Mouse (Mus musculus) hematopoietic stem cell, adult 5-6 weeks (primary cell): ENCODE measurements around the gene Osbpl9. TPM values are rescaled to one million over a fixed set of nuclear protein-coding genes. Genes with fewer than 3 reads are reported as not detected.
A peak's percentile ranks its signal among the peaks of the same experiment; 100 is the strongest.

Experiments used
- ATAC-seq, 2 experiments: fragments of 125-278 bp in 1 of 2; replicated peaks in 1 of 2; 2 replicates each; pipeline ENCODE4 v1.8.0; 2016 to 2017; ENCODE audit warnings: inconsistent platforms in 2 of 2, mild to moderate bottlenecking in 2 of 2, moderate number of reproducible peaks in 2 of 2, low read depth in 1 of 2, moderate TSS enrichment in 1 of 2; ENCODE audit not compliant: low FRiP score in 2 of 2, poor library complexity in 2 of 2, severe bottlenecking in 2 of 2, insufficient read depth in 1 of 2, low TSS enrichment in 1 of 2
- total RNA-seq: library from RNA; stranded (forward); fragments of 172-1452, 232-1000 nt; gene quantifications from 2 replicates; pipeline ENCODE4 v1.2.3, GENCODE M21; 2017

The Osbpl9 gene
- total RNA-seq, 1 experiment from 2014 or later, result 124 TPM

DNA sequence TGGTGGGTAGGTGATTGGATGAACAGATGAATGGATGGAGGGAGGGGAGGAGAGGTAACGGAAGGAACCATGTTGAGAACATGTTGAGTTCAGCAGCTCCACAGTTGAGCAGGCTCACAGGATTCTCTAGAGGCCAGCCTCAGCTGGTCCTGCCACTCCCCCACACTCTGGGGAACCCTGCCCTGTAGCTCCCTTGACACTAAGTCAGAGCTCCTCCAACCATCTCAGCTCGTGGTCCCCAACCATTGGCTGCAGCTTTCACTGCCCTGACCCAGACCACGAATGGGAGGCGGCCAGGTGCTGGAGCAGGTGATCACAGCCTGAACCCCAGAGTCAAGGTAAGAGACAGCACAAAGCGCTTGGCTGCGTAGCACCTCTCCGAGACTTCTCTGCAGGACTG is 15.9 kb upstream of the Osbpl9 start:
- ATAC-seq, result no peak

DNA sequence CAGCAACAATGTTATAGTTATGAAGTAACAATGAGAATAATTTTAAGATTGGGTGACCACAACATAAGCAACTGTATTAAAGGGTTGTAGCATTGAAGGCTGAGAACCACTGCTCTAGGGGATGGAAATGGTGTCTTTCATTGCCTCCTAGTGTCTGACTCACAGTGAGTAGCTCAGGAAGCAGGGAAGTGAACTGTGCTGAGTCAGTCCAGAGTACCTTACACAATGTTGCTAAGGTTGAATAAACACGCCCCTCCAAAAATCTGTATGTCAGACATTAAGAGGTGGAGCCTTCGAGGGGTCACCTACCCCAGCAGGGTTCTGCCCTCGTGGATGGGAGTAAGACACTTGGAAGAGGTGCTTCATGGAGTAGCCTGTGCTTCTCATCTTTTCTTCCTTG is 11.9 kb upstream of the Osbpl9 start:
- ATAC-seq, result peak in 1 of 2 experiments; percentile 56; a peak in 1 of 4 replicates

DNA sequence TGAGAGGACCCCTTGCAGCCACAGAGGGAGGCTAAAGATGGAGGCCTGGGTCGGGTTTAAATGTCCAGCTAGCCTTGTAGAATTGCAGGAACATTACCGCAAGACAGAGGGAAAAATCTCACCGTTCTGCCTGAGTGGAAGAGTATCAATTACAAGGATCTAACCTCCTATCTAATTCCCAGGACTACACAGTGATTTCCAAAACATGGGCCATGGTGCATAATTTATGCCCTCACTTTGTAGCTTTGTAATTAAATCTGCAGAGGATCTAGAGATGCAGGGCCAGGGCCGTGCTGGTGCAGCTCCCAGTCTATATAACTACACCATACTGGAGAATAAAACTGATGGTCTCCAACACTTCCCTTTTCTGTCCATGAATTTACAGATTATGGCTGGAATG is 8.8 kb upstream of the Osbpl9 start:
- no peak for ATAC-seq

DNA sequence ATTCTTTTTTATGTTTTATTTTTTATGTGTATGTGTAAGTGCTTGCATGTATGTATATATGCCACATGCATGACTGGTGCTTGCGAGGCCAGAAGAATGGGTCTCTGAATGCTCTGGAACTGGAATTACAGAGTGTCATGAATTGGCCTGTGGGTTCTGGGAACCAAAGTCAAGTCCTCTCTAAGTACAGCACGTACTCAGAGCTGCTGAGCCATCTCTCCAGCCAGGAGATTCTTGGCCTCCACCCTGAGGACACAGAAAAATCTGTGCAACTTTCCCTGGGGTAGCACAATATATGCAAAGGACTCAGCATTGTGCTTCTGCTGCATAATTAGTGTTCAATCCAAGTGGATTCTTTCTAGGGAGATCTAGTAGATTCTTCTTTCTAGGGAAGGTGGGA is 8.2 kb upstream of the Osbpl9 start:
- ATAC-seq, result no peak

DNA sequence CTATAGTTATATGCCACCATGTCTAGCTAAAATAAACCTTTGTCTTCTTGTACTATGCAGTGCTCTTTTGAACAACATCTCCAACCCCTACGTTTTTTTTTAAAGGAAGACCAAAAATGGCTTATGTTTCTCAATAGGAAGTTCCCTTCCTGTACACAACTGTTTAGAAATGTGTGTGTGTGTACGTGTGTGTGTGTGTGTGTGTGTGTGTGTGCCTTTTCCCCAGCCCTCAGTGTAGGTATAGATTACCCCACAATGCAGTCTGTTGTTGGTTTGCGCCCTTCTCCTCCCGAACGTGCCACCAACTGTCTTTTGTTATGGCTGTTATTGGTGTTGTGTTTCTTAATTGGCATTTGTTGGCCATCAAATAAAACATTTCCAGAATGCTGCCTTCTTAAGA is 5.5 kb upstream of the Osbpl9 start:
- ATAC-seq, result peak in 1 of 2 experiments; percentile 62; a peak in 1 of 4 replicates

DNA sequence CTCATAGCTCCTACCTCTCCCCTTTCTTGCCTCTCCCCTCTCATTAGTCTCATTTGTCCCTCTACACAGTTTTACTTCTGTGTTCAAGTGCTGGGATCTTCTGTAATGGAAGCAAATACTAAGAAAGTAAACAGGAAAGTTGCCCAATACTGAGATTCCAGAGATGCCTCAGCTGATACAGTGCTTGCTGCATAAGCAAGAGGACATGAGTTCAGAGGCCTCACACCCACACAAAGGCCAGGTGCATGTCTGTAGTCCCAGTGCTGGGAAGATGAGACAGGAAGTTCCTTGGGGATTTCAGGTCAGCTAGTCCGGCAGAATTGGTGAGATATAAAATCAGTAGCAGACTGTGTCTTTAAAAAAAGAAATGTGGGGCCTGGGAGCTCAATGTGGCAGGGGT is 2.3 kb upstream of the Osbpl9 start:
- ATAC-seq, result no peak

DNA sequence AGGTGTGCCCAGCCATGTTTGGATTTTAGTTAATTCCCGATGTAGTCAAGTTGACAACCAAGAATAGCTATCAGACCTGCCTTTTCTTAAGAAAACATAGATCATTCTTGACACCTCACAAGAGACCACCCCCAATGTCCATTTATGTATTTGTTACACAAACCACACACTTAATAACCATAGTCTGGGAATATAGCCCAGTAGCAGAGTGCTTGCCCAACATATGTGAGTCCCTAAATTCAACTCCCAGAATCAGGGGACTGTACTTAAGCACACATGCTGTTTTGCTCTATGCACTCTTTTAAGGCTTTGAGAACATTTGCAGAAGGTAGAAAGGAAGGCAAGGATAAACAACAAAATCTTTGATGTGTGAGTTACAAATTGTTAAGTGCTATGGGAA is 1.9 kb upstream of the Osbpl9 start:
- ATAC-seq, result no peak

DNA sequence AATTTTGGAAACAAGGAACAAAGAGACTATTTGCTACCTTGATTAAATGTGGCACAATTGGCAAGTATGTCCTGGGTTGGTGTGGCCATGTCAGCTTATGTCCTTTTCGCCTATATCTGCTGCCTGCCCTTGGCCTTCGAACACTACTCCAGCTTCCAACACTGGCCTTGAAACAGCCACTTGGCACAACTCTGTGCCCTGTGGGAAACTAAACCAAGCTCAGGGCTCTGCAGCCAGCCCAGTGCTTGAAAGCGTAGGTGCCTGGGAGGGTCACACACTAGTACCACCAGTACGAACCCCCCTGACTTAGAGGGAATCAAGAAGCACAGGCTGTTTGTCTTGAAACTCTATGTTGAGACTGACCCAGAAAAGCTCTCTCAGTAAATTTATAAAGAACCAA is 3.0 kb downstream of the Osbpl9 start:
- no peak for ATAC-seq

DNA sequence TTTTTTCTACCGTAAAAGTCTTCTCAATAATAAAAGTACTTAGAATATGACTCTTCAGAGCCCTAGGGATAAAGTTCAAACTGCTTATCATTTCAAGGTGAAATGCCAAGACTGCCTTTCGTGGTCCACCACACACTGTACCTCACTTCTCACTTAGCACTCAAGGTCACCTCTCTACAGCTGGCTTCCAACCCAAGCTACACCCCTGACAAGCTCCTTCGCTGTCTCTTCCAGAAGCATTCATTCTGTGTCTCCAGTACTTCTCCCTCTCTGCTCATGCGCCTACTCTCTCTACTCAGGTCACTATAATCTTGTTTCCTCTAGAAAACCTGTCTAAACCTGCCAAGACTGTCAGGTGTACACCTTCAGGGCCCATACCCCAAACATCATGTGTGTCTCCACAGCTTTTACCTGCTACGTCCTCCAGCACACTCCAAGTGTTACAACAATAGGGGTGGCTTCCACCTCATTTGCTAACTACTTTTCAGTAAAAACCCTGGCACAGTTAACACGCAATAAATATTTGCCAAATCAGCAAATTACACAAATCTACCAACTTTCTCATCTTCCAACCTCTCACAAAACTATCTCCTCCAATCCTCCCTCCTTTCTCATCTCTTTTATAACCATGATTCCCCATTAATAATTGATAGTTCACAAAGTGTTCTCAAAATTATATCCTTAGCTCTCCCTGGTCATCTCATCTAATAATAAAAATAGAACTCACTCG is 6.0 kb downstream of the Osbpl9 start:
- ATAC-seq, result no peak

DNA sequence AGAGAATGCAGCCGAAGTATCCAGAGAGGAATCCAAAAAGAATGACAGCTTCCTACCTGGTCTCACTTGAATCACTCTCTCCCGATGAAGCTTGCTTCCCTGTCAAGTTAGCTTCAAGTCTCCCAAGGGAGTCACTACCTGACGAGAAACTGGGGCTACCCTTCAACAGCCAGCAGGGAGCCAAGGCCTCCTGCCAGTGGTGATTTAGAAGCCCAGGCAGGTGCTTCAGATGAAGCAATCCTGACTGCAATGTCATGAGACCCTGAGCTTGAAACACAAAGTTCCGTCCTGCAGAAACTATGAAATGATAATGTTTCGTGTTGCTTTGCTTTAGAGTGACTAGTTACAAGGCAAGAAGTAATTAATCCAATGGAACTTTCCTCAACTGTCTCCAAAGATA is 8.2 kb downstream of the Osbpl9 start:
- ATAC-seq, result no peak

DNA sequence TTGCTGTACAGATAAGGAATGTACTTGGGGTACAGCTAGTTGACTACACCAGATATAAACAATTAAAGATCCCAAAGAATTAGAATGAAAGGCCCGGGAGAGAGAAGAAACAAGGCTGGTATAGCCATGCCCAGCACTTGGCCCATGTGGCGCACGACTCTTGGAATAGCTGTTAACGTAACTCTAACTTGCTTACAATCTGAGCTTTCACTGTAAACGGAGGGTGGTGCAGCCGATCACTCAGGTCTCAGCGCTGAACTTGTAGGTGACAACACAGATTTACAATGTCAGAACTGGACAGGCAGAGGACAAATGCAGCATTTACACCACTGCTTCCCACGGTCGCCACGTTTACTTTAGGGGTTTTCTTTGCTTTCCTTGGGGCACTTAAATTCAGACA is 10.5 kb downstream of the Osbpl9 start:
- no peak for ATAC-seq

DNA sequence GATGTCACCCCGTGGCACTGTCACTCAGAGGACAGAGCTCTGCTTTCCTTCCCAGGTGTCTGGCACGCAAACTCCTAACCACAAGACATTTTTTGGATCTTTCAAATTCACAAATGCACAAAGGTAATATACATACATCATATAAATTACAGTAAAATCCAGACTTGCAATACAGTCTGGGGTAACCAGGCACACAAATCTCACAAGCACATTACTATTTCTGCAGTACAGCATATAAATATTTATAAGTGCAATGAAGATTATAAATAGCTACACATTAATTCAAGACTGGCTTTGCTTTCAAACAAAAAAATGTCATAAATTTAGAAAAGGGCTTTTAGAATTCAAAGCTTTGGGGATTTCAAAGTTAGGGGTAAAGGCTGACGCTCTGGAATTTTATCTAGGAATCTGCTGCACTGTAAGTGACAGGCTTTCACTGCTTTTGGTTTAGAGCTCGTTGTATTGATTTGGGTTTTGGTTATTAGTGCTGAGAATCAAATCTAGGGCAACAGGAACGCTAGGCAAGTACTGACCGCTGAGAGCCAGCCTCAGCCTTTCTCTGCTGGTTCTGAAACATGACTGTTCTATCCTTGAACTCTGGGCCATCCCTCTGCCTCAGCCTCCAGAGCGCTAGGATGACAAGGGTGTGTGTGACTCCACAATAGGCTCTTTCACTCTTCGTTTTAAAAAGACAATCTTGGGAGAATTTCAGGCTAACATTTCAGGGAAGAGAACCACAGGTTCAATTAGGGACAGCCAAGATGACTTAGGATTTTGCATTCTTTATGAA is 16.3 kb downstream of the Osbpl9 start:
- no peak for ATAC-seq

DNA sequence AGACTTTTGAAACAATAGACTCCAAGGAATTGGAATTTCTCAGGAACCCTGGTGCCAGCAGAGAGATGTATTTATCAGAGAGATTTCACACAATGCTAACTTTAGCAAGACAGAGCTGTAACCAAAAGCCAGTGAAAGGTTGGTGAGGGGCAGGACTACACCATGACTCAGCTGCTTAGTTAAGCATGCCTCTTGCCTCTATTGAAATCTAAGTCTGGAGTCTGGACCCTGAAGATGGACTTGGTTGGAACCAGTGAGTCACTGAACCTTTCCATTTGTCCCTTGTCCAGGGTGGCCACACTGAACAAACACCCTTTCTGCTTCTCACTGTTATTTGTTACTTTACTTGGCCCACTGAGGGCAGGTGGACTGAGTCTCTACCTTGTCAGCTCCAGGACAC is 26.4 kb downstream of the Osbpl9 start:
- no peak for ATAC-seq

DNA sequence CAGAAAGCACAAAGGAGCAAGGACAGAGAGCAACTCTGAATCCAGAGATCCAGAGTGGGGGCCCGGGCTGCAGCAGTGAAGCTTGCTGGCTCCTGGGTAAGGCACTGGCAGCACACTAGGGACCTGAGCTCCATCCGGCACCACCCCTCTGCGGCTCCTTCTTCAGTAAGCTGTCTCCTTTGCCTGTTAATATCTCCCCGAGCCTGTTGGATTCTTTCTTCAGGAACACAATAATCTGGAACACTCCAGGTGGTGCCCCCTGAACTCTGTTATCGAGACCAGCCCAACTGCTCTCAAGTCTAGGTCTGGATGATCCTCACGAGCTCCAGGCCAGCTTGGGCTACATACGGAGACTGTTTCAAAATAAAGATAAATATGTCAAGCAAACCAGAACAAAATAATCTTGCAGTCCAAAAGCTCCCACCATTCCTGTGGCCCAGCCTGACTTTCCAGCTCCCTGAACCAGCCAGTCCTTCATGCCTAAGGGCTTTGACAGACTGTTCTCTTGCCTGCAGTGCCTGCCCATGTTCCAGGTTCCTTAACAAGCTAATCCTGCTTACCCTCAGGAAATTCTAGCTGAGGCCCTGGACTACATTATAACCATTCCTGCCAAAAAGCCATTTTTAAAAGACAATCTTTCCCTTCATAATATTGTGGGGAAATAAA is 28.2 kb downstream of the Osbpl9 start:
- ATAC-seq, result no peak

DNA sequence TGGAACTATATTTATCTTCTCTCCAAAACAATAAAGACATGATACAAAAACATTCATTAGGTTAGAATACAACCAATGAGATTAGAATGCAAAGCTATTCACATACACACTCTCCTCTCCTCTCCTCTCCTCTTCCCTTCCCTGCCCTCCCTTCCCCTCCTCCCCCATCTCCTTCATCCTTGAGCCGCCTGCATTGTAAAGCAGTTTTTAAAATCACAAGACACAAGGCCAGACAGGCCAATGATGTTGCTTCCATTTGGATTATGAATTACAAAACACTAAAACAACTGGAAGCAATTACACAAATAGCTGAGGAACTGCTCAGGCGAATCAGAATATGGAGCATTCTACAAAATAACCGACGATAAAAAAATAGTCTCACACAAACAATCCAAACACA is 28.7 kb downstream of the Osbpl9 start:
- no peak for ATAC-seq

DNA sequence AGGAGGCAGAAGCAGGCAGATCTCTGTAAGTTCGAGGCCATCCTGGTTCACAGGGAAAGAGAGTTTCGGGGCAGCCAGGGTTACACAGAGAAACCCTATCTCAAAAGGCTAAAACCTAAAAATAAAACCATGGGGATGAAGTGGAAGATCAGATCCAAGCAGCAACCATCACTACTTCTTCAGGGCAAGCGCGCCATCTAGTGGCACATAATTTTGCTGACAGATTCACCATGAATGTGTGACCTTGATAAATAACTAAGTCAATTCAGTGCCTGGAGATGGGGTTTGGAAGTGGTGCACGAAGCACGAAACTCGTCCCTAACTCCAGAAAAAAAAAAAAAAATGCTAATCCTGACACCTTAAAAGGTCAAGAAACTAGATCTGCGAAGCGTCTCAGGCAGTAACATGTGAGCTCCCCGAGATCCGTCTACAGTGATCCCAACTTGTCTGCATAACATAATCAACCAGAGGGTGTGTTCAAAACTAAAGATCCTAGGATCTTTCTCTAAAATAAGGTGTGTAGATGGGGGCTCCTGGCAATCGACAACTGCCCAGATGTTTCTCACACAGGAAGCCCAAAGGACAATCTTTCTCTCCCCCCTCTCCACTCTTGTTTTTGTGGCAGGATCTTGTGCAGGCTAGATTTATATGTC is 36.4 kb downstream of the Osbpl9 start:
- peak; percentile 56 to 64; a peak in 3 of 4 replicates for ATAC-seq

DNA sequence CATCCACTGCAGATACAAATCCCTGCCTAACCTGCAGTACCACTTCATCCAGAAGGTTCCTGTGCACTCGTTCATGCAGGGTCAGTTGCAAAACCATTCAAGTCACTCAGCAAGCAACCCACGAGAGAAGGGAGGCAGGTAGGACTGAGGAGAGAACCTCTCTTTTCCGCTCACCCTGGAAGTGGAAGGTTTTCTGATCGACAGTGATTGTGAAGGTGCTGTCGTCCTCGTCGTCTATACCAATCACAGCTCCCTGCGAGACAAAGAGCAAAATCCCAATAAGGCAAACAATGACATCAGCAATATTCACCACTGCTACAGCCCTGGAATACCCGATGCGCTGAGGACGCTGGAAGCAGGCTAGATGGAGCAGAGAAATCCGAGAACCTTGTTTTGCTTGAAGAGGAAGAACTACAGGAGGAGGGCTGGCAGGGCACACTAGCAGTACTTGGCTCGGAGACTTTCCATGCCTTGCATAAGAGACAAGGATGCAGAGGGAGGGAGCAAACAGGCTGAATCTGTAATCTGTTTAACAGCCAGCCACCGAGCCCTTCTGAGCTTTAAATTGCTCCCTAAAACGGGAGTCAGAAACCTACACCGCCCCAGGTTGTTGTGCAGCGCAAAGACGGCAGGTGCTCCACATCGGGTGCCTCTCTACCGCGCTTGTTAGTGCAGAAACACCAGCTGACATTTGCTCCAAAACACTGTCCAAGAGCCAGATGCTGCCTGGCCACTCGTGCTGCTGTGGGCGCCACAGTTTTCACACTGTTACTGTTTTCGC is 45.4 kb downstream of the Osbpl9 start:
- no peak for ATAC-seq
